Mouse (Mus musculus) neutrophil, adult 83 days (primary cell): ENCODE data around the gene Mapt. TPM values are rescaled to one million over a fixed set of nuclear protein-coding genes. Genes with fewer than 3 reads are reported as not detected.

Experiments used
- total RNA-seq, 2 experiments: library from RNA; stranded (reverse); gene quantifications; one replicate each; pipeline ENCODE4 v1.2.4; 2023

Gene Mapt
- under 1 TPM in 1 of 2 experiments, not detected in 1; 0.39 TPM for total RNA-seq

GRCm38 (mm10) chr11:104231041-104231911 is at the start of gene Mapt:
Mapt (plus strand) TSS chr11:104231390.

GRCm38 (mm10) chr11:104186135-104186836 is 44.9 kb upstream of the Mapt start, which contains the start of gene Sppl2c:
Sppl2c (plus strand) TSS chr11:104186327.

Other genes starting within 250 kb of the Mapt start
- gene Crhr1, start 98.5 kb upstream of the Mapt start, total RNA-seq: not detected
- gene Sppl2c, start 45.1 kb upstream of the Mapt start, total RNA-seq: not detected
- 10 to 100 TPM; 52.0 to 56.6 TPM for gene Kansl1, start 237.5 kb downstream of the Mapt start, total RNA-seq